Mouse (Mus musculus) CH12.LX (cell line): ENCODE measurements around the gene Cd83. TPM values are rescaled to one million over a fixed set of nuclear protein-coding genes. Genes with fewer than 3 reads are reported as not detected.

Experiments
- DNase-seq: peaks from one replicate; pipeline ENCODE4 v3.0.0-alpha.2; 2013; ENCODE audit errors: extremely low read depth
- H3K27ac ChIP-seq: 2 replicates; pipeline ENCODE4 v1.5.1; 2012; ENCODE audit warnings: low read depth, mild to moderate bottlenecking, control low read depth, moderate library complexity; ENCODE audit not compliant: insufficient read depth
- H3K27me3 ChIP-seq: replicated peaks from 2 replicates; pipeline ENCODE3; 2012; ENCODE audit warnings: inconsistent platforms
- H3K36me3 ChIP-seq, 2 experiments: replicated peaks in 1 of 2; 2 replicates each; pipeline versions ENCODE3 to v1.6.1; 2012; ENCODE audit warnings: inconsistent platforms in 1 of 2, low read length in 1 of 2, mild to moderate bottlenecking in 1 of 2, mixed read lengths in 1 of 2, moderate library complexity in 1 of 2; ENCODE audit not compliant: control insufficient read depth in 1 of 2, insufficient read depth in 1 of 2
- H3K4me1 ChIP-seq, 2 experiments: 2 replicates each; pipeline ENCODE4 v1.6.1; 2012; ENCODE audit warnings: inconsistent platforms in 1 of 2, moderate library complexity in 1 of 2; ENCODE audit not compliant: insufficient read depth in 2 of 2, control insufficient read depth in 1 of 2
- H3K4me2 ChIP-seq: 2 replicates; pipeline ENCODE4 v1.6.1; 2012; ENCODE audit warnings: low read depth, mild to moderate bottlenecking, control low read depth; ENCODE audit not compliant: poor library complexity, insufficient read depth, severe bottlenecking
- H3K4me3 ChIP-seq, 3 experiments: fragments of 150-350 bp in 1 of 3; sonication (generic) in 1 of 3; replicated peaks in 1 of 3; 2 replicates each; pipeline versions ENCODE3 to v1.5.1; 2011 to 2012; ENCODE audit warnings: low read depth in 2 of 3, low read length in 2 of 3, mild to moderate bottlenecking in 2 of 3, moderate library complexity in 2 of 3, control low read depth in 1 of 3, improper control_type of control experiment in 1 of 3, inconsistent platforms in 1 of 3, mixed read lengths in 1 of 3; ENCODE audit not compliant: poor library complexity in 1 of 3
- H3K79me2 ChIP-seq: replicated peaks from 2 replicates; pipeline ENCODE4 v1.6.1; 2012; ENCODE audit warnings: mild to moderate bottlenecking, moderate library complexity; ENCODE audit not compliant: control insufficient read depth, poor library complexity, insufficient read depth, severe bottlenecking; ENCODE audit errors: extremely low read depth
- H3K9ac ChIP-seq: 2 replicates; pipeline ENCODE4 v1.6.1; 2012; ENCODE audit warnings: low read depth, mild to moderate bottlenecking, control low read depth, moderate library complexity; ENCODE audit not compliant: insufficient read depth
- H3K9me3 ChIP-seq: replicated peaks from 2 replicates; pipeline ENCODE3; 2012; ENCODE audit warnings: low read length, inconsistent platforms, mixed read lengths
- BHLHE40 ChIP-seq: IDR thresholded peaks from 2 replicates; pipeline ENCODE4 v1.6.1; 2011; ENCODE audit warnings: mild to moderate bottlenecking, low read depth, low read length, improper control_type of control experiment
- CHD1 ChIP-seq: IDR thresholded peaks from 2 replicates; pipeline ENCODE4 v1.6.1; 2012; ENCODE audit warnings: low read depth, low read length, improper control_type of control experiment, inconsistent platforms
- CHD2 ChIP-seq: IDR thresholded peaks from 2 replicates; pipeline ENCODE4 v1.6.1; 2011; ENCODE audit warnings: low read length, improper control_type of control experiment
- E2F4 ChIP-seq: IDR thresholded peaks from 2 replicates; pipeline ENCODE4 v1.6.1; 2011; ENCODE audit warnings: low read depth, low read length, improper control_type of control experiment; ENCODE audit not compliant: insufficient replicate concordance
- EP300 ChIP-seq: IDR thresholded peaks from 2 replicates; pipeline ENCODE4 v1.6.1; 2011; ENCODE audit warnings: low read length, improper control_type of control experiment
- ETS1 ChIP-seq: conservative IDR thresholded peaks from 2 replicates; pipeline ENCODE4 v1.6.1; 2012; ENCODE audit warnings: low read depth, mild to moderate bottlenecking, inconsistent platforms, low read length, improper control_type of control experiment, moderate library complexity
- GABPA ChIP-seq: IDR thresholded peaks from 2 replicates; pipeline ENCODE4 v1.6.1; 2012; ENCODE audit warnings: low read depth, low read length, improper control_type of control experiment, inconsistent platforms; ENCODE audit not compliant: insufficient replicate concordance
- IRF4 ChIP-seq: IDR thresholded peaks from 2 replicates; pipeline ENCODE4 v1.6.1; 2014; ENCODE audit warnings: low read depth, mild to moderate bottlenecking, inconsistent platforms, low read length, improper control_type of control experiment
- JUN ChIP-seq: IDR thresholded peaks from 2 replicates; pipeline ENCODE4 v1.6.1; 2011; ENCODE audit warnings: low read depth, mild to moderate bottlenecking, low read length, improper control_type of control experiment, moderate library complexity; ENCODE audit not compliant: insufficient read depth
- JUND ChIP-seq: conservative IDR thresholded peaks from 2 replicates; pipeline ENCODE4 v1.6.1; 2011; ENCODE audit warnings: low read depth, low read length, improper control_type of control experiment
- KAT2A ChIP-seq: IDR thresholded peaks from 2 replicates; pipeline ENCODE4 v1.6.1; 2012; ENCODE audit warnings: low read length, improper control_type of control experiment, inconsistent platforms; ENCODE audit not compliant: insufficient replicate concordance
- MAFK ChIP-seq: IDR thresholded peaks from 2 replicates; pipeline ENCODE4 v1.6.1; 2011; ENCODE audit warnings: low read length, improper control_type of control experiment; ENCODE audit not compliant: insufficient replicate concordance
- MAX ChIP-seq: IDR thresholded peaks from 2 replicates; pipeline ENCODE4 v1.6.1; 2011; ENCODE audit warnings: low read length, improper control_type of control experiment
- MAZ ChIP-seq: IDR thresholded peaks from 2 replicates; pipeline ENCODE4 v1.6.1; 2012; ENCODE audit warnings: low read depth, mild to moderate bottlenecking, inconsistent platforms, low read length, improper control_type of control experiment, moderate library complexity
- MXI1 ChIP-seq: IDR thresholded peaks from 2 replicates; pipeline ENCODE4 v1.6.1; 2011; ENCODE audit warnings: mild to moderate bottlenecking, low read depth, low read length, improper control_type of control experiment
- MYC ChIP-seq: IDR thresholded peaks from 2 replicates; pipeline ENCODE4 v1.6.1; 2011; ENCODE audit warnings: low read depth, mild to moderate bottlenecking, improper control_type of control experiment, low read length
- NRF1 ChIP-seq: IDR thresholded peaks from 2 replicates; pipeline ENCODE4 v1.6.1; 2014; ENCODE audit warnings: low read depth, mild to moderate bottlenecking, inconsistent platforms, low read length, improper control_type of control experiment, moderate library complexity
- PAX5 ChIP-seq: IDR thresholded peaks from 2 replicates; pipeline ENCODE4 v1.6.1; 2012; ENCODE audit warnings: low read length, inconsistent platforms, mixed read lengths
- RAD21 ChIP-seq: IDR thresholded peaks from 2 replicates; pipeline ENCODE4 v1.6.1; 2011; ENCODE audit warnings: low read depth, mild to moderate bottlenecking, low read length, improper control_type of control experiment, moderate library complexity
- RCOR1 ChIP-seq: conservative IDR thresholded peaks from 2 replicates; pipeline ENCODE4 v1.6.1; 2012; ENCODE audit warnings: low read depth, mild to moderate bottlenecking, inconsistent platforms, low read length, improper control_type of control experiment
- SIN3A ChIP-seq: IDR thresholded peaks from 2 replicates; pipeline ENCODE4 v1.6.1; 2012; ENCODE audit warnings: low read length, improper control_type of control experiment, inconsistent platforms
- TCF12 ChIP-seq: IDR thresholded peaks from 2 replicates; pipeline ENCODE4 v1.6.1; 2014; ENCODE audit warnings: low read depth, mild to moderate bottlenecking, inconsistent platforms, low read length, improper control_type of control experiment
- USF1 ChIP-seq: IDR thresholded peaks from 2 replicates; pipeline ENCODE4 v1.6.1; 2014; ENCODE audit warnings: low read depth, mild to moderate bottlenecking, inconsistent platforms, low read length, improper control_type of control experiment
- USF2 ChIP-seq: conservative IDR thresholded peaks from 2 replicates; pipeline ENCODE4 v1.6.1; 2011; ENCODE audit warnings: low read depth, low read length, improper control_type of control experiment
- ZC3H11A ChIP-seq: IDR thresholded peaks from 2 replicates; pipeline ENCODE4 v1.6.1; 2012; ENCODE audit warnings: low read depth, mild to moderate bottlenecking, inconsistent platforms, low read length, improper control_type of control experiment
- ZMIZ1 ChIP-seq: IDR thresholded peaks from 2 replicates; pipeline ENCODE4 v1.6.1; 2012; ENCODE audit warnings: low read depth, mild to moderate bottlenecking, inconsistent platforms, low read length, improper control_type of control experiment
- dilution Hi-C: fragments of 300-500 bp; cut with MboI; formaldehyde crosslinking; loops from 2 replicates; pipeline ENCODE4 v1.14.3; 2020; ENCODE audit warnings: low sequenced_read_pairs; ENCODE audit not compliant: extremely low pct_unique_long_range_greater_than_20kb, extremely low pct_ligation_motif_present
- in situ Hi-C: fragments of 300-500 bp; cut with MboI; formaldehyde crosslinking; loops from 3 replicates; pipeline ENCODE4 v1.14.3; 2019; ENCODE audit warnings: low sequenced_read_pairs, low pct_ligation_motif_present, low pct_unique_long_range_greater_than_20kb, mixed read lengths
- polyA plus RNA-seq: library from polyadenylated mRNA; unstranded; fragments of >175 nt; gene quantifications from 2 replicates; pipeline ENCODE4 v1.2.1, GENCODE M21; 2012; ENCODE audit warnings: low read depth; ENCODE audit not compliant: insufficient read length
- total RNA-seq, 2 experiments: library from RNA; depleted of rRNA; stranded (reverse); fragments of 300-350 nt in 1 of 2; fragments of >200 nt in 1 of 2; gene quantifications; 2 replicates each; pipeline ENCODE4 v1.2.3; 2012 to 2014

The Cd83 gene
- total and polyA plus RNA-seq, 3 experiments = 109 to 298 (median 129) TPM

- dilution Hi-C loops = no loop called here
- Histone ChIP-seq H3K9me3 (no peaks in the 10 kb centered on the region), H3K4me2 (peak overlapping the region; percentile 90), H3K9ac (peak overlapping the region; percentile 69), H3K27me3 (no peaks in the 10 kb centered on the region), H3K4me3 (peak overlapping the region in 1 of 3 experiments; percentile 42), H3K27ac (peak overlapping the region; percentile 100), H3K79me2 (peaks cover under 1% of the 10 kb centered on the region; the same call in 1 of the 2 replicates), H3K36me3 (no peaks in the 10 kb centered on the region), H3K4me1 (peaks cover 45 to 69% of the 10 kb centered on the region in 2 experiments)
- in situ Hi-C loops = no loop called here
- DNase-seq = peak; percentile 88
- peak; percentile 58; the same call in 1 of the 2 replicates for TF ChIP-seq MYC
- 0 out of 2 replicates have a peak, but pooled peaks have one; percentile 15 for TF ChIP-seq NRF1
- 0 out of 2 replicates have a peak, but pooled peaks have one; percentile 7 for TF ChIP-seq E2F4
- peak; percentile 57 for TF ChIP-seq ETS1
- peak; percentile 69 for TF ChIP-seq CHD2
- peak; percentile 64 for TF ChIP-seq JUN
- peak; percentile 97 for TF ChIP-seq MAFK
- 0 out of 2 replicates have a peak, but pooled peaks have one; percentile 26 for TF ChIP-seq KAT2A
- TF ChIP-seq BHLHE40 = peak; percentile 60
- TF ChIP-seq MXI1 = 0 out of 2 replicates have a peak, but pooled peaks have one; percentile 59
- peak; percentile 84 for TF ChIP-seq IRF4
- TF ChIP-seq MAX = peak; percentile 30; the same call in 1 of the 2 replicates
- TF ChIP-seq USF1 = no peak
- peak; percentile 69; the same call in 1 of the 2 replicates for TF ChIP-seq CHD1
- TF ChIP-seq PAX5 = no peak
- TF ChIP-seq RCOR1 = peak; percentile 65; the same call in 1 of the 2 replicates
- TF ChIP-seq SIN3A = peak; percentile 62; the same call in 1 of the 2 replicates
- peak; percentile 72 for TF ChIP-seq JUND
- TF ChIP-seq GABPA = no peak
- no peak for TF ChIP-seq ZC3H11A
- TF ChIP-seq EP300 = peak; percentile 92
- no peak for TF ChIP-seq USF2
- peak; percentile 58 for TF ChIP-seq TCF12
- TF ChIP-seq MAZ = peak; percentile 51; the same call in 1 of the 2 replicates
- TF ChIP-seq ZMIZ1 = peak; percentile 57; the same call in 1 of the 2 replicates
- no peak; the same call in none of the 2 replicates for TF ChIP-seq RAD21
Measured at GRCm38 (mm10) chr13:43778021-43778649, 6.4 kb upstream of the Cd83 start.
